Mouse (Mus musculus): Measurements from ENCODE around the gene Nbl1.

Gene Nbl1

GRCm38 (mm10) chr4:139092356-139093195 lies at the start of gene Nbl1:
TSS of gene Nbl1 (minus strand) at chr4:139092993.
- DNase-seq = peak in 1 of 2 experiments; percentile 25

- DNase-seq = no peak
Measured at GRCm38 (mm10) chr4:139141785-139142184, 49.0 kb upstream of the Nbl1 start.

- DNase-seq = no peak
Measured at GRCm38 (mm10) chr4:139140267-139140666, 47.5 kb upstream of the Nbl1 start.

- DNase-seq = no peak
Measured at GRCm38 (mm10) chr4:139136011-139136410, 43.2 kb upstream of the Nbl1 start.

GRCm38 (mm10) chr4:139133109-139133508 lies 40.3 kb upstream of the Nbl1 start:
- no peak for DNase-seq

GRCm38 (mm10) chr4:139131858-139132672 lies 39.3 kb upstream of the Nbl1 start:
- no peak for DNase-seq

GRCm38 (mm10) chr4:139130701-139131549 lies 38.1 kb upstream of the Nbl1 start, which contains the start of gene Minos1:
TSS of gene Minos1 (minus strand) at chr4:139131113.
- peak; percentile 99 for DNase-seq

- DNase-seq = peak in 1 of 2 experiments; percentile 36
Measured at GRCm38 (mm10) chr4:139129806-139130700, 37.3 kb upstream of the Nbl1 start.

GRCm38 (mm10) chr4:139126475-139126874 lies 33.7 kb upstream of the Nbl1 start:
- no peak for DNase-seq

GRCm38 (mm10) chr4:139124940-139125339 lies 32.1 kb upstream of the Nbl1 start:
- no peak for DNase-seq

- no peak for DNase-seq
Measured at GRCm38 (mm10) chr4:139122557-139122956, 29.8 kb upstream of the Nbl1 start.

GRCm38 (mm10) chr4:139120998-139121397 lies 28.2 kb upstream of the Nbl1 start:
- DNase-seq = no peak

GRCm38 (mm10) chr4:139120281-139120814 lies 27.6 kb upstream of the Nbl1 start:
- DNase-seq = no peak

GRCm38 (mm10) chr4:139116356-139117063 lies 23.7 kb upstream of the Nbl1 start:
- DNase-seq = peak in 1 of 2 experiments; percentile 55

GRCm38 (mm10) chr4:139115721-139116120 lies 22.9 kb upstream of the Nbl1 start:
- DNase-seq = no peak

- no peak for DNase-seq
Measured at GRCm38 (mm10) chr4:139112482-139112881, 19.7 kb upstream of the Nbl1 start.

GRCm38 (mm10) chr4:139111421-139111820 lies 18.6 kb upstream of the Nbl1 start:
- DNase-seq = peak; percentile 54 to 81

GRCm38 (mm10) chr4:139110858-139111257 lies 18.1 kb upstream of the Nbl1 start:
- DNase-seq = peak; percentile 39 to 69

- no peak for DNase-seq
Measured at GRCm38 (mm10) chr4:139105453-139105852, 12.7 kb upstream of the Nbl1 start.

- DNase-seq = no peak
Measured at GRCm38 (mm10) chr4:139101546-139101945, 8.8 kb upstream of the Nbl1 start.

GRCm38 (mm10) chr4:139100326-139100725 lies 7.5 kb upstream of the Nbl1 start:
- no peak for DNase-seq

All from kidney, adult 8-10 months (tissue).